Mouse (Mus musculus): ENCODE data around the gene Olfr1293-ps.

The Olfr1293-ps gene

DNA sequence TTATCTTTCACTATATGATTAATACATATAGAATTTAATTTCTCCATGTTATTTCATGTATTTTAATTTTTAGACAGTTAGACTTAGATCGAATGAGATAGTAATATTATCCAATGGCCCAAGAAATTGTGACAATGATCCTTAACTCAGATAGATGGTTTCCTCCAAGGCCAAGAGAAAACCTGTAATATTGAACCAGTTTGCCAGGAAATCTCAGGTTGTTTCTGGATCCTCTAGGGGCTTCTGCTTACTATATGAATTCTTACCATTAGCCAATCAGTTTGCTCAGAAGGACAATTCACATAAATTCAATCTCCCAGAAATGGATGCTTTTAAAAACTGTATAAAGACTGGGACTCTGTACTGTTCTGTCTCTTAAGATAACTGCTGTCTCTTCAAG, at the start of gene Olfr1293-ps:
Gene Olfr1293-ps (plus strand): TSS at position 301 of the 400 bp plus-strand sequence.
- no peak for DNase-seq (ENCODE audit: extremely low spot score, low spot score)

DNA sequence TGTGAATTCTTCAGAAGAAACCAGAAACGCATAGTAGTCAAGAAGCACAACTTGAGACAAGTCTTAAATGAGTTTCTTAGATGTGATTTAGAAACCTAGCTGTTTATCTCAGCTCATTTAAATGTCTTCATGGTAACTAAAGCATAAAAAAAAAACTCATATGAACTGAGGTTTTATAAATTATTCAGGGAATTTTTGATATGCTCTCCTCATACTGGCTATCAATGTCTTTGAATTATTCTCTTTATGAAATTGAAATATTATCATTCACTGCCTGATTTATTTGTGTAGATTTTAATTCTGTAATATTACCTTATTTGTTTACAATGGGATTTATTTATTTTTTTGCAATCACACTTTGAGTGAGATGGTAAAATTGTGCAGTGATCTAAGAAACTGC, 44.5 kb upstream of the Olfr1293-ps start, which contains the start of gene Olfr1289:
Gene Olfr1289 (plus strand): TSS at position 301 of the 400 bp plus-strand sequence.
- no peak for DNase-seq (ENCODE audit: extremely low spot score, low spot score)

DNA sequence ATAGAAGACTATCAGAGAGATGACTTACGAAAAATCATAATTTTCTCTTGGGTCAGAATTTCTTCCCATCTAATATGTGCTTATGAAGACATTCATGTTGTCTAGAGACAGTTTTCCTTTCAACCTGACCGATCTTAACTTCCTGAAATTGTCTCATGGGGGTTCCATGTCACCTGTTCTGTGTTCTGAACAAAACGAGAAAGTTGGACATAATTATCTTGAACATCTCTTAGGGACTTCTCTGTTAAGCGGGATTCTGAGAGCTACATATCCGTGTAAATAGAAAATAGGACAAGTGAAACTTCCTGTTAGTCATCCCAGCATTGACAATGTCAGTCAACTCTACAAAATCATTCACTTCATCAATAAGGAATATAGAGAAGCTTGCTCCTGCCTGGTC, 31.3 kb upstream of the Olfr1293-ps start, which contains the start of gene Olfr1290:
Gene Olfr1290 (minus strand): TSS at position 101 of the 400 bp plus-strand sequence.
- no peak for DNase-seq (ENCODE audit: extremely low spot score, low spot score)

DNA sequence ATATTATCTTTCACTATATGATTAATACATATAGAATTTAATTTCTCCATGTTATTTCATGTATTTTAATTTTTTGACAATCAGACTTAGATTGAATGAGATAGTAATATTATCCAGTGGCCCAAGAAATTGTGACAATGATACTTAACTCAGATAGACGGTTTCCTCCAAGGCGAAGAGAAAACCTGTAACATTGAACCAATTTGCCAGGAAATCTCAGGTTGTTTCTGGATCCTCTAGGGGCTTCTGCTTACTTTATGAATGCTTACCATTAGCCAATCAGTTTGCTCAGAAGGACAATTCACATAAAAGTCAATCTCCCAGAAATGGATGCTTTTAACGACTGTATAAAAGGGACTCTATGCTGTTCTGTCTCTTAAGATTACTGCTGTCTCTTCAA, 28.1 kb upstream of the Olfr1293-ps start, which contains the start of gene Olfr1291-ps1:
Gene Olfr1291-ps1 (plus strand): TSS at position 301 of the 400 bp plus-strand sequence.
- no peak for DNase-seq (ENCODE audit: extremely low spot score, low spot score)

DNA sequence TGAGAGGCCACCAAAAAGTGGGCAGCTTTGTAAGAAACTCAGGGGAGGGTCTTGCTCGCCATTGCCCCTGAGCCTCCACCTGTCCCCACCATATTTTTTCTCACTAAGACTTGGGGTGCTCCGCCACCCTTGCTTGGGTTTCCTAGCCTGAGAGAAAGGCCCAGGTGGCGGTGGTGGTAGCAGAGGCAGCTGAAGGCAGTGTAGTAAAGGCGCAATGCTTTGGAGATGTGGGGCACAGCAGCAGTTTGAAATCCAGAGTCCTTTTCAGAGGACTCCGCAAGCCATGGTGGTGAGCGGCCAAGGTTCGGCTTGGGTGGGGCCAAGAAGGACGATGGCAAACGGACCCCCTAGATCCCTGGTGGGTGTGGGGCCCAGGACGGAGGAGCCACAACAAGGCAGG, 7.6 kb upstream of the Olfr1293-ps start:
- DNase-seq (ENCODE audit: extremely low spot score, low spot score): no peak

DNA sequence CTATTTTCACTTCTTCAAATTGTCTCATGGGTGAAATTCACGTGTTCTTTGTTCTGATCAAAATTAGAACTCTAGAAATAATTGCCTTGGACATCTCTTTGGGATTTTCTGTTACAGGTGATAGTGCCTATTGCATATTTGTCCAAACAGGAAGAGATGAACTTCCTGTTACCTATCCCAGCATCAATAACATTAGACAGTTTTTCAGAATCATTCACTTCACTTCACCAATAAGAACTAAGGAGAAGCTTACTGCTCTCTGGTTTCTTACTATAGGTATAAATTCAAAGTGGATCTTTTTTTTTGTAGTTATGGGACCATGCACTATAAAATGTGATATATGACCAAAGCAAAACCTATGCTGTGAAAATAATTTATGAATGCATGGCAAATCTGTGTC, 15.2 kb downstream of the Olfr1293-ps start, which contains the start of gene Olfr1294:
Gene Olfr1294 (minus strand): TSS at position 101 of the 400 bp plus-strand sequence.
- no peak for DNase-seq (ENCODE audit: extremely low spot score, low spot score)

DNA sequence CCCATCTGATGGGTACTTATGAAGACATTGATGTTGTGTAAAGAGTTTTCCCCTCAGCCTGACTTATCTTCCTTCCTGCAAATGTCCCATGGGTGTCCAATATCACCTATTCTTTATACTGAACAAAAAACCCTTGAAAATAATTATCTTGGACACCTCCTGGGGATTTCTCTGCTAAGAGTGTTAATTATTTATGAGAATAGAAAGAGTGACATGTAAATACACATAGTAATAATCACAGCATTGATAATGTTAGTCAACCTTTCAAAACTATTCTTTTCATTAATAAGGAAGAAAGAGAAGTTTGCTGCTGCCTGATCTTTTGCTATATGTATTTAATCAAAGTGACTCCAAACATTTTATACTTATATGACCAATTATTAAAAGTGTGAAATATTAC, 44.6 kb downstream of the Olfr1293-ps start, which contains the start of gene Olfr1295:
Gene Olfr1295 (minus strand): TSS at position 101 of the 400 bp plus-strand sequence.
- DNase-seq (ENCODE audit: extremely low spot score, low spot score): no peak
